Mouse (Mus musculus) liver, postnatal 0 days (tissue): ENCODE measurements around the gene Ubr3.

Experiments used
- CTCF ChIP-seq: sonication (generic); IDR thresholded peaks from 2 replicates; pipeline ENCODE4 v1.5.1; 2016; ENCODE audit warnings: antibody characterized with exemption, low read depth
- EP300 ChIP-seq: IDR thresholded peaks from 2 replicates; pipeline ENCODE4 v1.6.1; 2016; ENCODE audit warnings: antibody characterized with exemption, low read depth, mild to moderate bottlenecking

DNA sequence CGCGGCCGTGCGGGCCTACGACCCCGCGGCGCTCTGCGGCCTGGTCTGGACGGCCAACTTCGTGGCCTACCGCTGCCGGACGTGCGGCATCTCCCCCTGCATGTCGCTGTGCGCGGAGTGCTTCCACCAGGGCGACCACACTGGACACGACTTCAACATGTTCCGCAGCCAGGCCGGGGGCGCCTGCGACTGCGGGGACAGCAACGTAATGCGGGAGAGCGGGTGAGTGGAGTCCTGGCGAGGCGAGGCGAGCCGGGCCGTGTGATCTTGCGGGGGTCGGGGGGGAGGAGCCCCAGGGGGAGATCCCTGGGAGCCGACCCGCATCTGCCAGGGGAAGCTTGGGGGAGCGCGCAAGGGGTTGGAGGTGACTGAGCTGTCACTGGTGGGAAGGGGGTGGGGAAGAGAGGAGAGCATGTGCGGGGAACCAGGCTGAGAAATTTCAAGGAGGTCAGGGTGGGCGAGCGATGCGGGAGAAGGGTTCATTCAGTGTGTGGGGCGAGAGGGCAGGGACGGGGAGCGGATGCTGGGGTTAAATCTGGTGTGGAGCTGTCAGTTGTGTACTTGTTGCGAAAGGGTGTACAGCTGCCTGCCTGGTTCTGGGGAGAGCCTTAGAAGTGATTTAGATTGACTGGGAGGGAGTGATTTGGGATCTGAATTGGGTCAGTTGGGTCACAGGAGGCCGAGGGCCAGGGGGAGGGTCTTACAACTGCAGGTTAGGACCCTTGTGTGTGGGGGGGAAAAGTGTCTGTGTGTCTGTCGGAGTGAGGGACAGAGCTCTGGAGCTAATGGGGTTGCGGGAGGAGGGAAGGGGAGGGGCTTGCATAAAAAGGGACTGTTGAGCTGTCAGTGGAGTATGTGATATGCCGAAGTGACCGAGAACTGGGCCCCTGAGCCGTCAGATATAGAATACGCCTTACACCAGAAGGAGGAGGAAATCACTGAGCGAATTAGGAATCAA is 851 bp downstream of the Ubr3 start:
- no peak for TF ChIP-seq EP300
- TF ChIP-seq CTCF, result peak; percentile 16; the same call in 1 of the 2 replicates
